Mouse (Mus musculus) megakaryocyte, embryonic 14.5 days (primary cell): Measurements from ENCODE around the gene Pld4.

Source experiments
- FLI1 ChIP-seq: IDR thresholded peaks from 2 replicates; pipeline ENCODE4 v1.6.1; 2012; ENCODE audit warnings: low read length, inconsistent platforms, mixed read lengths
- GATA1 ChIP-seq: IDR thresholded peaks from 3 replicates; pipeline ENCODE4 v1.6.1; 2012; ENCODE audit warnings: mixed read lengths, low read length, inconsistent platforms, borderline replicate concordance

- no peak for TF ChIP-seq GATA1
- TF ChIP-seq FLI1, result no peak
Observed at GRCm38 (mm10) chr12:112732591-112732990, 27.9 kb upstream of the Pld4 start.
